Mouse (Mus musculus) naive thymus-derived CD4-positive, alpha-beta T cell, adult 5 months (primary cell): Measurements from ENCODE around the gene Zfp82. TPM values are rescaled to one million over a fixed set of nuclear protein-coding genes. Genes with fewer than 3 reads are reported as not detected.

Experiments used
- polyA plus RNA-seq: library from polyadenylated mRNA; unstranded; fragments of 100-300 nt; shearing (Covaris generic); gene quantifications from one replicate; pipeline ENCODE4 v1.2.1, GENCODE M21; 2017

Zfp82 gene
- polyA plus RNA-seq = 7.3 TPM

GRCm38 (mm10) chr7:30072146-30073028, at the start of gene Zfp82:
Gene Zfp82, minus strand, starts transcription at chr7:30072900.

GRCm38 (mm10) chr7:30121308-30122187, 48.8 kb upstream of the Zfp82 start, which contains the start of gene Zfp382:
Gene Zfp382, plus strand, starts transcription at chr7:30121942.

GRCm38 (mm10) chr7:30094646-30095429, 22.1 kb upstream of the Zfp82 start, which contains the start of gene Zfp260:
Gene Zfp260, plus strand, starts transcription at chr7:30094777.

GRCm38 (mm10) chr7:30090092-30090969, 17.6 kb upstream of the Zfp82 start, which contains the start of the genes Gm26920 and Zfp566:
Gene Gm26920, minus strand, starts transcription at chr7:30090410.
Gene Zfp566, minus strand, starts transcription at chr7:30090527.

GRCm38 (mm10) chr7:30050882-30051548, 21.7 kb downstream of the Zfp82 start, which contains the start of gene Zfp14:
Gene Zfp14, minus strand, starts transcription at chr7:30051380.

Other genes with a start within 250 kb of the Zfp82 start
- gene Zfp940, start 219.2 kb downstream of the Zfp82 start, polyA plus RNA-seq = 4.3 TPM
- gene Zfp420, start 212.9 kb downstream of the Zfp82 start, polyA plus RNA-seq = 12.1 TPM
- gene Zfp27, start 166.3 kb downstream of the Zfp82 start, polyA plus RNA-seq = 2.4 TPM
- 1.00 TPM for gene Zfp383, start 164.7 kb downstream of the Zfp82 start, polyA plus RNA-seq
- 6.7 TPM for gene Zfp74, start 118.8 kb downstream of the Zfp82 start, polyA plus RNA-seq
- 8.8 TPM for gene Zfp568, start 88.9 kb downstream of the Zfp82 start, polyA plus RNA-seq
- gene Zfp14, start 21.5 kb downstream of the Zfp82 start, polyA plus RNA-seq = 2.0 TPM
- gene Gm26920, start 17.5 kb upstream of the Zfp82 start, polyA plus RNA-seq = not detected
- 7.2 TPM for gene Zfp566, start 17.6 kb upstream of the Zfp82 start, polyA plus RNA-seq
- 54.9 TPM for gene Zfp260, start 21.9 kb upstream of the Zfp82 start, polyA plus RNA-seq
- 9.6 TPM for gene Zfp382, start 49.0 kb upstream of the Zfp82 start, polyA plus RNA-seq
- gene Zfp146, start 96.8 kb upstream of the Zfp82 start, polyA plus RNA-seq = 49.7 TPM
- not detected for gene Cox7a1, start 111.2 kb upstream of the Zfp82 start, polyA plus RNA-seq
- 52.2 TPM for gene Capns1, start 125.9 kb upstream of the Zfp82 start, polyA plus RNA-seq
- gene Polr2i, start 159.0 kb upstream of the Zfp82 start, polyA plus RNA-seq = 27.8 TPM
- gene Tbcb, start 159.4 kb upstream of the Zfp82 start, polyA plus RNA-seq = 34.7 TPM
- not detected for gene Ovol3, start 162.8 kb upstream of the Zfp82 start, polyA plus RNA-seq
- 1.0 TPM for gene Thap8, start 207.2 kb upstream of the Zfp82 start, polyA plus RNA-seq
- 5.2 TPM for gene Wdr62, start 207.5 kb upstream of the Zfp82 start, polyA plus RNA-seq
- not detected for gene Clip3, start 218.8 kb upstream of the Zfp82 start, polyA plus RNA-seq
- 92.8 TPM for gene Alkbh6, start 235.8 kb upstream of the Zfp82 start, polyA plus RNA-seq
- 6.1 TPM for gene Syne4, start 241.9 kb upstream of the Zfp82 start, polyA plus RNA-seq
- not detected for gene E130208F15Rik, start 248.8 kb upstream of the Zfp82 start, polyA plus RNA-seq